Mouse (Mus musculus): Measurements from ENCODE around the gene Rad50. TPM values are rescaled to one million over a fixed set of nuclear protein-coding genes. Genes with fewer than 3 reads are reported as not detected.

The Rad50 gene
- total and polyA plus RNA-seq, 2 experiments from 2014 or later: 4.1 to 12.8 TPM

DNA sequence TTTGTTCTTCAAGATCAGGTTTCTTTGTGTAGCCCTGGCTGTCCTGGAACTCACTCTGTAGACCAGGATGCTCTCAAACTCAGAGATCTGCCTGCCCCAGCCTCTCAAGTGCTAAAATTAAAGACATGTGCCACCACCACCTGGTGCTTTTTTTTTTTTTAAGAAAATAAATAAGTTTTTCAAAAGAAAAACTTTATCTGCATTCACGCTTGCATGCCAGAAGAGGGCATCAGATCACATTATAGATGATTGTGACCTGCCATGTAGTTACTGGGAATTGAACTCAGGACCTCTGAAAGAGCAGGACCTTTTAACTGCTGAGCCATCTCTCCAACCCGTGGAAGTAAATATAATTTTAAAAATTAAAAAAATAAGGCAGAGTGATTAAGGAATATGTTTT, 38.1 kb upstream of the Rad50 start:
- no peak overlapping the region for H3K27ac ChIP-seq
- no peaks in the 10 kb centered on the region for H3K27me3 ChIP-seq (ENCODE audit: insufficient read depth, low read length)
- WGBS: 96% methylated on average over 2 of the region's 2 CpGs
- no peak for TF ChIP-seq CTCF (IDR thresholded peaks at IDR 0.05; ENCODE audit: low read depth)
- no peak for DNase-seq (ENCODE audit: low spot score)
- H3K9ac ChIP-seq (replicated peaks; ENCODE audit: low read length): no peak overlapping the region
- no peak overlapping the region for H3K4me2 ChIP-seq (ENCODE audit: low read depth, low read length)
- H3K9me3 ChIP-seq (ENCODE audit: low read length): no peaks in the 10 kb centered on the region
- no peaks in the 10 kb centered on the region for H3K36me3 ChIP-seq (ENCODE audit: insufficient read depth, low read length)
- no peak for ATAC-seq
- H3K4me3 ChIP-seq (ENCODE audit: low read length): no peak overlapping the region
- no peaks in the 10 kb centered on the region for H3K4me1 ChIP-seq (ENCODE audit: insufficient read depth, low read length)

DNA sequence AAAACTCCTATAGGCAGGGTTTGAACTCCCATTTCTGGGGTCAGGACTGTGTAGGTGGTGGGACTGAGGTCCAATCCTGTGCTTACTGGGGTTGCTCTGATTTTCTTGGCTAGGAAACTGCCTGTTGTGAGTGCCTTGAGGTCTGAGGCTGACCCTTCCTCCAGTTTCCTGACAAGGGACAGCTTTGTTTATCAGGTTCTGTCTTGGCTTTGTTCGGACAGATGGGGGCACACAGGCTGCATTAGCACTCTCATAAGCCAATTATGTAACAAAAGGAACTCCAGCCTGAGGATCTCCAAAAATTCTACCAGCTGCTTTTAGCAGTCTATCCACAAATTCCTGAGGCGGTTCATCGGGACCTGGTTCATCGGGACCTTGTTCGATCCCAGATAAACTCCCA, 35.2 kb upstream of the Rad50 start:
- Histone ChIP-seq H3K4me3 (ENCODE audit: low read length) (no peak overlapping the region), H3K27ac (no peak overlapping the region), H3K4me1 (ENCODE audit: insufficient read depth, low read length) (no peaks in the 10 kb centered on the region), H3K4me2 (ENCODE audit: low read depth, low read length) (no peak overlapping the region), H3K36me3 (ENCODE audit: insufficient read depth, low read length) (no peaks in the 10 kb centered on the region), H3K9ac (replicated peaks; ENCODE audit: low read length) (no peak overlapping the region), H3K9me3 (ENCODE audit: low read length) (no peaks in the 10 kb centered on the region), H3K27me3 (ENCODE audit: insufficient read depth, low read length) (no peaks in the 10 kb centered on the region)
- TF ChIP-seq CTCF (IDR thresholded peaks at IDR 0.05; ENCODE audit: low read depth): peak; percentile 43
- DNase-seq (ENCODE audit: low spot score) (peak; percentile 23), ATAC-seq (peak; percentile 40; the same call in 1 of the 2 replicates)
- WGBS: 26% methylated on average over 5 of the region's 5 CpGs

DNA sequence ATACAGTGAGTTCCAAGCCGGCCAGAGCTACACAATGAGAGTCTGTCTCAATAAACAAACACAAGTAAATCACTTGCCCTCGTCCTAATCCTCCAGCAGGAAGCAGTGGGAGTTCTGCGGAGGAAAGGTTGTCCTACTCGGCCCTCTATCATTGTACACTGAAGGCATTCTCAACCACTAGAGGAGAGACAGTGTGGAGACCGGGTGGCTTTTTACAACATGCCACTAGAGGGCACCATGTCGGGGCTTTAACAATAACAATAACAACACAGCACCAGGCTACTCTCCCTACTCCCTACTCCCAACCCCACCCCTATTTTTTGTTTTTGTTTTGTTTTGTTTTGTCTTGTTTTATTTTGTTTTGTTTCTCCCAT, 30.4 kb upstream of the Rad50 start:
- H3K9me3 ChIP-seq (ENCODE audit: low read length): no peaks in the 10 kb centered on the region
- WGBS: 36% methylated on average over 6 of the region's 6 CpGs
- H3K27ac ChIP-seq: no peak overlapping the region
- H3K27me3 ChIP-seq (ENCODE audit: insufficient read depth, low read length): no peaks in the 10 kb centered on the region
- no peaks in the 10 kb centered on the region for H3K4me1 ChIP-seq (ENCODE audit: insufficient read depth, low read length)
- DNase-seq (ENCODE audit: low spot score): peak; percentile 61
- no peak overlapping the region for H3K9ac ChIP-seq (replicated peaks; ENCODE audit: low read length)
- peak; percentile 59 for TF ChIP-seq CTCF (IDR thresholded peaks at IDR 0.05; ENCODE audit: low read depth)
- H3K4me2 ChIP-seq (ENCODE audit: low read depth, low read length): no peak overlapping the region
- peak; percentile 41; the same call in 1 of the 2 replicates for ATAC-seq
- no peaks in the 10 kb centered on the region for H3K36me3 ChIP-seq (ENCODE audit: insufficient read depth, low read length)
- no peak overlapping the region for H3K4me3 ChIP-seq (ENCODE audit: low read length)

DNA sequence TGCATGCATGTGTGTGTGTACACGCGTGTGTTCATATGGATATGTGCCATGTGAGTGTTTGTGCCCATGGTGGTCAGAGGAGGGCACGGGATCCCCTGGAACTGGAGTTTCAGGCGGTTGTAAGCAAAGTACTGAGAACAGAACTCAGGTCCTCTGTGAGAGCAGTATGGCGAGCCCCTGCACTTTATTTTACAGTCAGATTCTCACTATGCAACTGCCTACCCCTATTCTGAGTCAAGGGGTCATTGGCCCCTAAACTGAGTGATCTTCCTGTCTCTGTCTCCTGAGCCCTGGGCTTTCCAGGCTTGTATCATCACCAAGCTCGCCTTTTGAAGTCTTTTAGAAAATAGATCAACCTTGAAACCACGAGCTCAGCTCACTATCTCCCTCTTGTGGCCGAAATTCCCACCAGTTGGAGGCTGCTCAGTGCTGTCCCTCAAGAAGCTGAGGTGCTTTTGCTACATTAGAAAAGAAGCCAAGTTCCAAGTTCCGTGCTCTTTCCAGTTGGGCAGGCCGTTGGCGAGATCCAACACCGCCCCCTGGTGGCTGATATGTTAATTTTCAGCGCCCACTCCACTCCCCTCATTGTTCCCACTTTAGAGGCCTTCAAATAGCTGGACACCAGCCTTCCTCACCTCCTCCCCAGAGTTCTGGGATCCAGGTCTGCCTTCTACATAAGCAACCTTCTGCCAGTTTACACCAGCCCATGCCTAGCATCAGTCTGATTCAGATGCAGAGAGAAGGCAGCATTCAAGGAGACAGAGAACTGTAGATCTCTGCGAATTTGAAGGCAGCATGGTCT, 29.9 kb upstream of the Rad50 start:
- H3K36me3 ChIP-seq (ENCODE audit: insufficient read depth, low read length): no peaks in the 10 kb centered on the region

DNA sequence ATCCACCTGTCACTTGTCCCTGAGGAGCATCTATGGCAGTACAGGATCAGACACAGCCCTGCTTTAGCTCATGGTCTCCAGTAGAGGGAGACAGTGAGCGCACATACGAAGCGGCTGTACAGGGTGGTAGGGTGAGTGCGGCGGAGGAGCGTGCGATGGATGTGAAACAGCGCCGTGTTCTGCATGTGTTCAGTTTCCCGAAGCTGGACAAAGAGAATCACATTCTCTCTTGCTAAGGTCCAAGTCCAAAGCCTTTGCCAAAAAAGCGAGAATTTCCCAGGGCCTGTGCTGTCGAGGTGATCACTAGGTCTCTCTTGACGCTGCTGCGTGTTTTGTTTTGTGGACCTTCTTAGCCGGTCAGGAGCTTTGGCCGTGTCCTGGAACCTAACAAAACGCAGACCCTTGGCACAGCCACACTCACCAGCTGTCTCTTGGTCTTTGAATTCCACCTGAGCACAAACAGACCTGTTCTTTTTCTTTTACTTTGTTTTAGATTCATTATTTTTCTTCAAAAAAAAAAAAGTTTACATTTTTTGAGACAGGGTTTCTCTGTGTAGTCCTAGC, 28.6 kb upstream of the Rad50 start:
- Histone ChIP-seq H3K9ac (replicated peaks; ENCODE audit: low read length) (0 out of 2 replicates have a peak overlapping the region, but pooled peaks have one; percentile 5), H3K4me1 (ENCODE audit: insufficient read depth, low read length) (no peaks in the 10 kb centered on the region), H3K27me3 (ENCODE audit: insufficient read depth, low read length) (no peaks in the 10 kb centered on the region), H3K4me3 (ENCODE audit: low read length) (no peak overlapping the region), H3K36me3 (ENCODE audit: insufficient read depth, low read length) (no peaks in the 10 kb centered on the region), H3K4me2 (ENCODE audit: low read depth, low read length) (peak overlapping the region; percentile 48), H3K9me3 (ENCODE audit: low read length) (no peaks in the 10 kb centered on the region), H3K27ac (no peak overlapping the region)
- WGBS: 31% methylated on average over 17 of the region's 17 CpGs
- peak; percentile 90 for ATAC-seq
- TF ChIP-seq CTCF (IDR thresholded peaks at IDR 0.05; ENCODE audit: low read depth): peak; percentile 97
- peak; percentile 90 for DNase-seq (ENCODE audit: low spot score)

More for the DNA sequence above, 29.9 kb upstream of the Rad50 start:
- WGBS: 48% methylated on average over 14 of the region's 14 CpGs
- TF ChIP-seq CTCF (IDR thresholded peaks at IDR 0.05; ENCODE audit: low read depth): peak; percentile 88
- H3K4me1 ChIP-seq (ENCODE audit: insufficient read depth, low read length): no peaks in the 10 kb centered on the region
- H3K9ac ChIP-seq (replicated peaks; ENCODE audit: low read length): no peak overlapping the region
- peak; percentile 78 for ATAC-seq
- no peaks in the 10 kb centered on the region for H3K27me3 ChIP-seq (ENCODE audit: insufficient read depth, low read length)
- H3K9me3 ChIP-seq (ENCODE audit: low read length): no peaks in the 10 kb centered on the region
- H3K4me3 ChIP-seq (ENCODE audit: low read length): no peak overlapping the region
- no peak overlapping the region for H3K4me2 ChIP-seq (ENCODE audit: low read depth, low read length)
- H3K27ac ChIP-seq: no peak overlapping the region
- DNase-seq (ENCODE audit: low spot score): peak; percentile 87

DNA sequence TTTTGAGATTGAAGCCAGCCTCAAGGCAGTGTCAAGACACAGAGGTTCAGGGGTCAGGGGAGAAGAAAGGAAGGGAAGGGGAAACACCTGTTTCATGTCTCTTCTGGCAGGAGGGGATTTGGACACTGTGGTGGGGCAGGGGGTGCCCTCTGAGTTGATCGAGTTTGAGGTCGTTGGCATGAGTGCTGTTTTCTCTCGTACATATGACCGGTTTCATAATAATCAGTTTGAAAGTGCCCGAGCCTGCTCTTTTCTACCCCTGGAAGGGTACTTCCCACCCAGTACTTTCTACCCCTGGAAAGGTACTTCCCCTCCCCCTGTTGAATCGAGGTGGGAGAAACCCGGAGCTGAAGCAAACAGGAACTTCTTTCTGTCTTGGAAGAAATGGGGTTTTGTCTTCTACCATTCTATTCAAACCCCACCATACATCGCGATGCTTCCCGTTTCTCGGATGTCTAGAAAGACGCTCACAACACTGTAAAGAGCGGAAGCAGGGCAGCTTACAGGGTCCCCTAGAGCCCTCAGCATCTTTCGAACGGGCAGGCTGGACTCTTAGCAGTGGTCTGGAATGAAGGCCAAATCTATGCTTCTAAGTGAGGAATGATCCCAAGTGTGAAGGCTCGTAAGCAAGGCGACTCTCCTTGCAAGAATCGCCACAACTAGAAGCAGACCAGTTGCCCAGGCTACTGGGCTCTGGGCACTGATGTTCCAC, 28.0 kb upstream of the Rad50 start:
- no peak overlapping the region for H3K4me3 ChIP-seq (ENCODE audit: low read length)
- H3K4me1 ChIP-seq (ENCODE audit: insufficient read depth, low read length): no peaks in the 10 kb centered on the region
- H3K4me2 ChIP-seq (ENCODE audit: low read depth, low read length): no peak overlapping the region
- ATAC-seq: peak; percentile 15; the same call in 1 of the 2 replicates
- no peaks in the 10 kb centered on the region for H3K27me3 ChIP-seq (ENCODE audit: insufficient read depth, low read length)
- no peaks in the 10 kb centered on the region for H3K36me3 ChIP-seq (ENCODE audit: insufficient read depth, low read length)
- 72% methylated on average over 18 of the region's 18 CpGs for WGBS
- no peak overlapping the region for H3K9ac ChIP-seq (replicated peaks; ENCODE audit: low read length)
- TF ChIP-seq CTCF (IDR thresholded peaks at IDR 0.05; ENCODE audit: low read depth): no peak
- DNase-seq (ENCODE audit: low spot score): no peak
- no peak overlapping the region for H3K27ac ChIP-seq
- no peaks in the 10 kb centered on the region for H3K9me3 ChIP-seq (ENCODE audit: low read length)
